In the genomic region with DNA sequence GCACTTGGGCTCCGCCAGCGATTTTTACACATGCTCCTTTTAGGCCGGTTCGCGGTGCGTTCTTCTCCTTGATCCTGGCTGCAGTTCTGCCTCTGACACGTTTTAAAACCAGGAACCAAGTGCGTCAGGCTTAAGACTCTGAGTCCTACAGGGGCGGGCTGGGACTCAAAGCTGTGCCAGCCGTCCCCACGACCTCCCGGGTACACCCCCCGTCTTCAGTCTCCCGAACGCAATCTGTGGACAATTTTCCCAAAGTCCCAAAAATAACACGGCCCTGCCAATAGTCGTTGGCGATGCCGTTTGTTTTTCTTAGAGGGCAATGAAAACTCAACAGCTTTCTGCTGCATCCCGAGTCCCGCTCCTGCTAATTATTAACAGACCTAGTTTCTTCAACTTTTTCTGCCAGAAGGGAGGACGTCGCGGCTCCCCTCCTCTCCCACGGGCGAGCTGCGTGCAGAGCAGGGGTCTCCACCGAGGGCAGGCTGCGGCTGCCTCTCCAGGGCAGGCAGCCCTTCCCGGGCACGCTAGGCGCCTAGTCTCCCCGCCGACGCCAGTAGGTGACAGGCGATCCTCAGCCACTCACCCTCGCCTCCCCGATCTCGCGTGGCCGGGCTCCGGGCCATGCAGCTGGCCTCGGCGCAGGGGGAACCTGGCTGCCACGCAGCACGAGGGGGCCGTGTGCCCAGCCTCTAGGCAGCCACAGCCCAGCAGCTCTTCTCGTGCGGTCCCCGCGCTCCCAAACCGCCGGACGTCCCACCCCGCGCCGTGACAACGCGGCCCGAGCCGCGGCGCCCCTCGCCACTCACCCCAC, we compare ENCODE assay signal across 8 mouse cellular contexts. TPM values are rescaled to one million over a fixed set of nuclear protein-coding genes. Genes with fewer than 3 reads are reported as not detected.
DNase-seq lines count a peak whose midpoint lies in the region; TF ChIP-seq lines count a peak whose summit lies in the region.

No protein-coding gene starts in this region.

- TF ChIP-seq EP300 in heart, adult 2 months (IDR thresholded peaks at IDR 0.05; ENCODE audit: insufficient read depth, low read depth, low read length), result no peak

- H3K36me3 ChIP-seq in heart, adult 2 months (ENCODE audit: control insufficient read depth, insufficient read depth, low read length), result no peaks in the 10 kb centered on the region
- H3K36me3 ChIP-seq in kidney, adult 2 months (ENCODE audit: control insufficient read depth, insufficient read depth, low read length), result no peaks in the 10 kb centered on the region
- H3K36me3 ChIP-seq in liver, adult 2 months (ENCODE audit: control insufficient read depth, insufficient read depth, low read length), result no peaks in the 10 kb centered on the region

- H3K4me1 ChIP-seq in heart, adult 2 months (ENCODE audit: control insufficient read depth, insufficient read depth, low read length), result peaks cover 6% of the 10 kb centered on the region
- peaks cover 12% of the 10 kb centered on the region; the same call in 1 of the 2 replicates for H3K4me1 ChIP-seq in kidney, adult 2 months (ENCODE audit: control insufficient read depth, insufficient read depth, low read length)
- H3K4me1 ChIP-seq in liver, adult 2 months (ENCODE audit: control insufficient read depth, insufficient read depth, low read length), result 0 out of 2 replicates have a peak, but pooled peaks cover 2% of the 10 kb centered on the region

- H3K4me3 ChIP-seq in heart, adult 2 months, result peak overlapping the region; percentile 76
- peak overlapping the region; percentile 99 for H3K4me3 ChIP-seq in kidney, adult 2 months (ENCODE audit: insufficient read depth, low read depth, low read length)
- H3K4me3 ChIP-seq in liver, adult 2 months (ENCODE audit: insufficient read depth, low read depth, low read length), result peak overlapping the region; percentile 80

- no peaks in the 10 kb centered on the region for H3K79me2 ChIP-seq in heart, adult 2 months (replicated peaks; ENCODE audit: control insufficient read depth, insufficient read depth, low read length)
- H3K79me2 ChIP-seq in liver, adult 2 months (ENCODE audit: control insufficient read depth, insufficient read depth, low read length), result no peaks in the 10 kb centered on the region

- intact Hi-C loops in heart, adult 2 months (cut with DNase I), result loop anchor here (5.0 to 10.0 kb wide), 5 partner anchors 102 to 950 kb away; a partner anchor contains a TSS

- H3K9ac ChIP-seq in heart, adult 2 months (ENCODE audit: low read depth, low read length), result peak overlapping the region; percentile 97
- peak overlapping the region; percentile 77 for H3K9ac ChIP-seq in liver, adult 2 months (ENCODE audit: low read depth, low read length)

- peak overlapping the region; percentile 91 for H3K27ac ChIP-seq in heart, adult 2 months
- H3K27ac ChIP-seq in kidney, adult 2 months (ENCODE audit: insufficient read depth, low read depth, low read length), result peak overlapping the region; percentile 33
- H3K27ac ChIP-seq in liver, adult 2 months (replicated peaks; ENCODE audit: insufficient read depth, low read depth, low read length), result peak overlapping the region; percentile 47

- DNase-seq in urinary bladder, adult 2 months (ENCODE audit: low spot score), result peak; percentile 34
- DNase-seq in urinary bladder, postnatal 10 days (ENCODE audit: low spot score), result no peak
- DNase-seq in embryo, embryonic 10.5 days (ENCODE audit: low spot score), result peak; percentile 71
- peak in 1 of 2 experiments; percentile 53 for DNase-seq in heart, adult 2 months
- DNase-seq in kidney, adult 2 months, result peak; percentile 81
- peak; percentile 71 for DNase-seq in liver, adult 2 months (ENCODE audit: extremely low read depth, low read depth, low spot score)
- DNase-seq in naive thymus-derived CD4-positive, alpha-beta T cell, adult 2 months (ENCODE audit: low read depth), result peak; percentile 58
- peak; percentile 61 for DNase-seq in thymus, postnatal 14 days

- H3K27me3 ChIP-seq in heart, adult 2 months (ENCODE audit: control insufficient read depth, insufficient read depth, low read length), result no peaks in the 10 kb centered on the region
- no peaks in the 10 kb centered on the region for H3K27me3 ChIP-seq in kidney, adult 2 months (replicated peaks; ENCODE audit: control insufficient read depth, insufficient read depth, low read length)
- H3K27me3 ChIP-seq in liver, adult 2 months (ENCODE audit: control insufficient read depth, insufficient read depth, low read length), result no peaks in the 10 kb centered on the region

- under 1% methylated on average over 64 of the region's 64 CpGs for WGBS in heart, adult 2 months
- WGBS in kidney, adult 2 months, result under 1% methylated on average over 64 of the region's 64 CpGs
- WGBS in liver, adult 2 months, result under 1% methylated on average over 61 of the region's 64 CpGs

- TF ChIP-seq CTCF in heart, adult 2 months (IDR thresholded peaks at IDR 0.05), result peak; percentile 36; the same call in 1 of the 2 replicates
- TF ChIP-seq CTCF in kidney, adult 2 months (conservative IDR thresholded peaks at IDR 0.05; ENCODE audit: insufficient read depth, insufficient read length, low read depth, low read length), result no peak
- no peak for TF ChIP-seq CTCF in liver, adult 2 months (IDR thresholded peaks at IDR 0.05; ENCODE audit: low read depth, low read length)

- no peak for TF ChIP-seq POLR2A in heart, adult 2 months (IDR thresholded peaks at IDR 0.05; ENCODE audit: insufficient read depth, low read depth, low read length)
- TF ChIP-seq POLR2A in kidney, adult 2 months (IDR thresholded peaks at IDR 0.05; ENCODE audit: low read depth, low read length), result no peak
- no peak for TF ChIP-seq POLR2A in liver, adult 2 months (IDR thresholded peaks at IDR 0.05; ENCODE audit: extremely low read depth, insufficient read depth, low read length)

RNA-seq across cellular contexts. Expression of a gene that starts 0.6 kb away (rescaled TPM):
- polyA plus RNA-seq in urinary bladder, adult 2 months (2012; rRNA removed), result 16.3 and 22.2 TPM in 2 replicates
- total RNA-seq in heart, adult 2 months (2021), result 10 to 100 TPM; 11.2 to 18.6 TPM
- polyA plus RNA-seq in heart, adult 2 months (2012; rRNA removed), result 8.6 and 11.5 TPM in 2 replicates
- polyA plus RNA-seq in kidney, adult 2 months (2012; rRNA removed), result 5.9 and 6.1 TPM in 2 replicates
- total RNA-seq in liver, adult 2 months (2014; rRNA removed), result 1.9 and 2.6 TPM in 2 replicates
- polyA plus RNA-seq in liver, adult 2 months (2012; rRNA removed), result 1.2 and 1.5 TPM in 2 replicates

Comparison
In these comparisons a context has a peak if more than half of its experiments do, and no peak if none do; other contexts are left out.
1. H3K27ac ChIP-seq: peak in every context shown above with its lines; median percentile 91 in heart, adult 2 months; 47 in liver, adult 2 months; 33 in kidney, adult 2 months.